Mouse (Mus musculus) stomach, postnatal 0 days (tissue): Measurements from ENCODE around the gene Carmil1.

Source experiments
- CTCF ChIP-seq: IDR thresholded peaks from 2 replicates; pipeline ENCODE4 v1.5.1; 2016; ENCODE audit warnings: antibody characterized with exemption, low read depth, mild to moderate bottlenecking, moderate library complexity
- EP300 ChIP-seq: optimal IDR thresholded peaks from 2 replicates; pipeline ENCODE3; 2016; ENCODE audit warnings: antibody characterized with exemption

- TF ChIP-seq CTCF (no peak), EP300 (no peak)
Measured at GRCm38 (mm10) chr13:24101157-24102130, 179.2 kb downstream of the Carmil1 start.
